Mouse (Mus musculus) neural tube, embryonic 11.5 days (tissue): ENCODE measurements around the gene Rrp9. TPM values are rescaled to one million over a fixed set of nuclear protein-coding genes. Genes with fewer than 3 reads are reported as not detected.
A peak's percentile ranks its signal among the peaks of the same experiment; 100 is the strongest.

ENCODE experiments used
- ATAC-seq: fragments of 200-750 bp; cut with Nextera tagmentation; 2 replicates; pipeline ENCODE4 v1.8.0; 2017; ENCODE audit warnings: moderate number of reproducible peaks, mild to moderate bottlenecking, moderate TSS enrichment, moderate library complexity; ENCODE audit not compliant: insufficient read depth, low FRiP score, low TSS enrichment
- DNase-seq: peaks from one replicate; pipeline ENCODE4 v3.0.0-alpha.2; 2015; ENCODE audit warnings: low spot score
- H3K27ac ChIP-seq: fragments of 300-500 bp; sonication (generic); 2 replicates; pipeline ENCODE4 v1.5.1; 2014; ENCODE audit warnings: low read depth, mild to moderate bottlenecking, low read length
- H3K27me3 ChIP-seq: fragments of 300-500 bp; sonication (generic); 2 replicates; pipeline ENCODE4 v1.6.1; 2014; ENCODE audit warnings: mild to moderate bottlenecking, low read length, mixed read lengths; ENCODE audit not compliant: control insufficient read depth, insufficient read depth
- H3K36me3 ChIP-seq: fragments of 300-500 bp; sonication (generic); 2 replicates; pipeline ENCODE4 v1.6.1; 2014; ENCODE audit warnings: mild to moderate bottlenecking, low read length, moderate library complexity, mixed read lengths; ENCODE audit not compliant: control insufficient read depth, insufficient read depth
- H3K4me1 ChIP-seq: fragments of 300-500 bp; sonication (generic); 2 replicates; pipeline ENCODE4 v1.6.1; 2014; ENCODE audit warnings: low read length, mixed read lengths; ENCODE audit not compliant: control insufficient read depth, insufficient read depth
- H3K4me2 ChIP-seq: fragments of 300-500 bp; sonication (generic); 2 replicates; pipeline ENCODE4 v1.6.1; 2014; ENCODE audit warnings: low read depth, mild to moderate bottlenecking, moderate library complexity
- H3K4me3 ChIP-seq: fragments of 300-500 bp; sonication (generic); 2 replicates; pipeline ENCODE4 v1.5.1; 2014; ENCODE audit warnings: low read depth, low read length
- H3K9ac ChIP-seq: fragments of 300-500 bp; sonication (generic); 2 replicates; pipeline ENCODE4 v1.6.1; 2014; ENCODE audit warnings: mild to moderate bottlenecking, low read length
- H3K9me3 ChIP-seq: fragments of 300-500 bp; sonication (generic); 2 replicates; pipeline ENCODE4 v1.6.1; 2016; ENCODE audit warnings: low read length; ENCODE audit not compliant: control insufficient read depth
- WGBS: fragments of 180-500 bp; shearing (Covaris S2); extraction: QIAGEN DNeasy Blood & Tissue Kit; methylation state at CpG from one replicate; pipeline ENCODE4 v1.1.7; 2014; 5-methylcytosine and 5-hydroxymethylcytosine counted together
- polyA plus RNA-seq: library from polyadenylated mRNA; unstranded; fragments of >200 nt; fragmentation: Nextera tagmentation; extraction: Ambion mirVana; gene quantifications from 2 replicates; pipeline ENCODE4 v1.2.1, GENCODE M21; 2014

Gene Rrp9
- polyA plus RNA-seq, 1 experiment from 2014 or later = 48.1 TPM

- peak within 1 kb of the TSS; percentile 96 for H3K9ac ChIP-seq
- peak within 1 kb of the TSS; percentile 90 for H3K4me3 ChIP-seq
- peak within 1 kb of the TSS; percentile 98 for H3K27ac ChIP-seq
- no peaks in the 10 kb centered on the region for H3K9me3 ChIP-seq
- H3K4me2 ChIP-seq = peak within 1 kb of the TSS; percentile 99
- DNase-seq (peak; percentile 81), ATAC-seq (peak; percentile 75)
- no peaks in the 10 kb centered on the region for H3K36me3 ChIP-seq
- WGBS = 0% methylated on average over 55 of the region's 74 CpGs
- H3K27me3 ChIP-seq = no peaks in the 10 kb centered on the region
- peaks cover 56% of the 10 kb centered on the region for H3K4me1 ChIP-seq
Measured at GRCm38 (mm10) chr9:106453271-106454070, 22.3 kb upstream of the Rrp9 start, which contains the start of gene Pcbp4. TSS of gene Pcbp4 (plus strand) at chr9:106453291.

- H3K27me3 ChIP-seq = no peaks in the 10 kb centered on the region
- peaks cover 57% of the 10 kb centered on the region for H3K4me1 ChIP-seq
- H3K9me3 ChIP-seq = no peaks in the 10 kb centered on the region
- peak overlapping the region; percentile 96 for H3K9ac ChIP-seq
- 0 out of 2 replicates have a peak, but pooled peaks have one; percentile 3 for ATAC-seq
- H3K36me3 ChIP-seq = no peaks in the 10 kb centered on the region
- DNase-seq = peak; percentile 53
- peak overlapping the region; percentile 99 for H3K4me2 ChIP-seq
- peak overlapping the region; percentile 98 for H3K27ac ChIP-seq
- peak overlapping the region; percentile 90 for H3K4me3 ChIP-seq
- under 1% methylated on average over 17 of the region's 20 CpGs for WGBS
Measured at GRCm38 (mm10) chr9:106454071-106454761, 21.5 kb upstream of the Rrp9 start.

- DNase-seq (peak; percentile 68), ATAC-seq (peak; percentile 4; the same call in 1 of the 2 replicates)
- Histone ChIP-seq H3K27me3 (no peaks in the 10 kb centered on the region), H3K4me2 (peak overlapping the region; percentile 99), H3K4me1 (peaks cover 57% of the 10 kb centered on the region), H3K27ac (peak overlapping the region; percentile 98), H3K4me3 (peak overlapping the region; percentile 90), H3K9me3 (no peaks in the 10 kb centered on the region), H3K36me3 (peaks cover under 1% of the 10 kb centered on the region; the same call in 1 of the 2 replicates), H3K9ac (peak overlapping the region; percentile 96)
- WGBS = 0% methylated on average over 16 of the region's 17 CpGs
Measured at GRCm38 (mm10) chr9:106454888-106455681, 20.7 kb upstream of the Rrp9 start.

GRCm38 (mm10) chr9:106456325-106457162 is 19.2 kb upstream of the Rrp9 start:
- ATAC-seq = peak; percentile 5; the same call in 1 of the 2 replicates

GRCm38 (mm10) chr9:106457163-106457559 is 18.6 kb upstream of the Rrp9 start:
- ATAC-seq (no peak), DNase-seq (no peak)
- H3K4me2 ChIP-seq = peak overlapping the region; percentile 99
- 31% methylated on average over 9 of the region's 9 CpGs for WGBS
- peak overlapping the region; percentile 90 for H3K4me3 ChIP-seq
- H3K36me3 ChIP-seq = peaks cover 12% of the 10 kb centered on the region
- no peaks in the 10 kb centered on the region for H3K9me3 ChIP-seq
- peak overlapping the region; percentile 65 for H3K27ac ChIP-seq
- peak overlapping the region; percentile 96 for H3K9ac ChIP-seq
- peaks cover 44% of the 10 kb centered on the region for H3K4me1 ChIP-seq
- no peaks in the 10 kb centered on the region for H3K27me3 ChIP-seq

More at GRCm38 (mm10) chr9:106456325-106457162, 19.2 kb upstream of the Rrp9 start:
- Histone ChIP-seq H3K4me2 (peak overlapping the region; percentile 99), H3K4me1 (peaks cover 47% of the 10 kb centered on the region), H3K27ac (peak overlapping the region; percentile 65), H3K9ac (peak overlapping the region; percentile 96), H3K4me3 (peak overlapping the region; percentile 90), H3K27me3 (no peaks in the 10 kb centered on the region), H3K36me3 (peaks cover 9% of the 10 kb centered on the region), H3K9me3 (no peaks in the 10 kb centered on the region)
- WGBS = 29% methylated on average over 15 of the region's 15 CpGs
- peak; percentile 75 for DNase-seq

- no peaks in the 10 kb centered on the region for H3K27me3 ChIP-seq
- peaks cover 36% of the 10 kb centered on the region for H3K4me1 ChIP-seq
- 61% methylated on average over 5 of the region's 5 CpGs for WGBS
- no peaks in the 10 kb centered on the region for H3K9me3 ChIP-seq
- peak overlapping the region; percentile 99 for H3K4me2 ChIP-seq
- peaks cover 13% of the 10 kb centered on the region for H3K36me3 ChIP-seq
- no peak overlapping the region for H3K4me3 ChIP-seq
- H3K9ac ChIP-seq = no peak overlapping the region; the same call in 1 of the 2 replicates
- H3K27ac ChIP-seq = no peak overlapping the region; the same call in 1 of the 2 replicates
- no peak for DNase-seq
- no peak for ATAC-seq
Measured at GRCm38 (mm10) chr9:106457920-106458319, 17.8 kb upstream of the Rrp9 start.

- Histone ChIP-seq H3K4me2 (no peak overlapping the region), H3K36me3 (peaks cover 19% of the 10 kb centered on the region), H3K9me3 (no peaks in the 10 kb centered on the region), H3K9ac (no peak overlapping the region), H3K4me3 (no peak overlapping the region), H3K4me1 (peaks cover 48% of the 10 kb centered on the region), H3K27me3 (peaks cover 2% of the 10 kb centered on the region; the same call in 1 of the 2 replicates), H3K27ac (no peak overlapping the region)
- ATAC-seq (no peak), DNase-seq (no peak)
- 82% methylated on average over 15 of the region's 15 CpGs for WGBS
Measured at GRCm38 (mm10) chr9:106459946-106460345, 15.8 kb upstream of the Rrp9 start.
